Mouse (Mus musculus) ovary, postnatal 36 days (tissue): ENCODE data around the gene Pdzk1.

Experiments used
- DNase-seq: peaks from one replicate; pipeline ENCODE4 v3.0.0; 2022; ENCODE audit warnings: low spot score, mixed read lengths

Pdzk1 gene

DNA sequence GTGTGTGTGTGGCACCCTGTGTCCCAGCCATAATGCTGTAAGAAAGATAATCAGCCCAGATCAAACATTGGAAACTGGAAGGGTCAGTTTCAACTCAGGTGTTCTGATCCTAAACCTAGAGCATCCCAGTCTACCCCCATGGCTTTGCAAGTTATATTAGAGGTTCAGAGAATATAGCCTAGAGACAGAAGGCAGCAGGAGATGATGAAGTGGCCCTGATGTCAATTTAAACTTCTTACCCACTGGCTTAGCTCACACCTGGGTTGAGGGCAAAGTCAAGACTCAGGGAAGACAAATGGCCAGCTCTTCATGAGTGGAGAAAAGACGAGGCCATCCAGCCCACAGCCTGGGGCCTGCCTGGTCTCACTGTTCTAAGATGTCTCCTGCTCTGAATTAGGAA, at the start of gene Pdzk1, which contains the start of gene Cd160:
Pdzk1 (plus strand) TSS at position 301 of the 400 bp plus-strand sequence.
Cd160 (minus strand) TSS at position 368 of the 400 bp plus-strand sequence.
- no peak for DNase-seq

DNA sequence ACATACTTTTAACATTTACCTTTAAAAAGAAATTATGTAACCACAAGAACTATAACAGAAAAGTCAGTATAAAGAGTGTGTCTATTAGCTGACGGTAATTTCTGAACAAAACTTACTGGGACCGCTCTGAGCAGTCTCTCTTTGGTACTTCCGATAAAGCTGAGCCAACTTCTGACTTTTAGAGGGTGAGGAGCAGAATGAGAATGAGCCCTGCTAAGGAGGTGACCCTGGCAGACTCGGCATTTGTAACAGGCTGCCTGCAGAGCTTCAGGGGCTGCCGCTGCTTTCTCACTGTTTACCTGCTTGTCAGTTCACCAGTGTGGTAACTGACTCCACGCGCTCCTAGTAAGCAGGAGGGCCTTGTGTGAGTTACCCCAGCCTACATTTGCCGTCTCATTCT, 46.8 kb upstream of the Pdzk1 start:
- DNase-seq, result no peak

GRCm38 (mm10) chr3:96787784-96788183, 41.3 kb upstream of the Pdzk1 start:
- no peak for DNase-seq

GRCm38 (mm10) chr3:96788506-96788905, 40.6 kb upstream of the Pdzk1 start:
- no peak for DNase-seq

DNA sequence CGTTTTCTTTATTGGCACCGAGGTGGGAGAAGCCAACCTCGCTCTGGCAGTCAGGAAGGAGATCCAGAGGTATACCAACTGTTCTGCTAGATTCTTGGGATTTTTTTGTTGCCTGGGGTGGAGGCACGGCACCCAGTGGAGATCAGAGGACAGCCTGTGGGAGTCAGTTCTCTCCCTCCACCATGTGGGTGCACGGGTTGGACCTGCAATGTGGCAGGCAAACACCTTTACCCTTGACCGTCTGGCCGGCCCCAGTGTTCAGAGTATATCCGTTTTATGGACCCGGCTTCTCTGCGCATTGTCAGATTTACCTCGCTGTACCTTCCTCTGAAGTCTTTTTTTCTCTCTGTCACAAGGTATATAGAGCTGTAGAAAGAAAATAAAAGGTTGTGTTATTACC, 28.8 kb upstream of the Pdzk1 start:
- no peak for DNase-seq

DNA sequence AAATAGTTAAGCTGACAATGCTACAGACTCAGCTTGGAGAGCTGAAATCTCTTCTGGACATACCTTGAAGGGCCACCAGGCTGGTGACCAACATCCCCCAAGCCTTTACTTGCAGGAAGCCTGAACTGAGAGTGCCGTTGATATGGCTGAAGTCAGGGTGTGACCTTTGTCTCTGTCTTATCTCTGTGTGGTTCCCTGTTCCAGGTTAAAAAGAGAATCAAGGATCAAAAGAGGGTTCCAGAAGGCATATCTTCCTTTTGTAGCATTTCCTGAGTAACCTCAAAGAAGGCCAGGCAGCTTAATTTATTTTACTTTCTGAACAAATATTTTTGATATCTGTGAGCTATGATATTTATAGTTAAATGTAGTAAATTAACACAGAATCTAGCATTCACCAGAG, 26.9 kb upstream of the Pdzk1 start:
- no peak for DNase-seq

GRCm38 (mm10) chr3:96808136-96808535, 20.9 kb upstream of the Pdzk1 start:
- no peak for DNase-seq

DNA sequence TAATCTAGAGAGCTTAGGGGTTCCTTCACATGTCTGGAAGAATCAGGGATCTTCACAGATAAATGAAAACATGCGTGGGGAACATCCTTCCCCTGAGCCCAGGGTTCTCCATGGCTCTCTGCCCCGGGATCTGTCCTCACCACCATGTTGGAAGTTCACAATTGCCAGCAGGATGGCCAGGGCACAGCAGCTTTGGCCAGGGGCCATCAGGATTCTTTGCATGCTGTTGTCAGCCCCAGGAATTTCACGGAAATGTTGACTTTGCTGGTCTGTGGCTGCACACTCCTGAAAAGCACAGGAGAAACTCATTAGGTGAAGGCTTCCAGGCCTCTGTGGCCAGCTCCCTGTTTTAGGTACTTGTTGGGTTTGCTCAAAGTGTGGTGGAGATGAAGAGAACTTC, 20.4 kb upstream of the Pdzk1 start:
- DNase-seq, result no peak

DNA sequence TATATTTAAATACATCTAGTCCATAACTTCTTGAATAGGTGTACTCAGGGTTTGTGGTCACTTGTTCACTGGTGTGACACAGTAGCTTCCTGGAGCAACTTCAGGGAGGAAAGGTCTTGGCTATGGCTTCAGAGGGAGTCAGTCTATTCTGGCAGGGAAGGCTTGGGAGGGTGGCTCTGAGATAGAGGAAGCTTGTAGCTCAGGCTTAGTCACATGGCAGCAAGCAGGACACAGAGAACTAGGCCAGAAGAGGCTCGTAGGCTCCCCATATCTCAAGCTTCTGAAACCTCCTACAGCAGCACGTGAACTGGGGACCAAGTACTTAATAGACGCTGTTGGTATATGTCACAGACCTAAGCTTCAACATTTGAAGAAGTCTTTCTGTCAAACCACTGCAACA, 17.9 kb upstream of the Pdzk1 start:
- no peak for DNase-seq

GRCm38 (mm10) chr3:96812395-96813091, 16.5 kb upstream of the Pdzk1 start:
- peak; percentile 72 for DNase-seq

DNA sequence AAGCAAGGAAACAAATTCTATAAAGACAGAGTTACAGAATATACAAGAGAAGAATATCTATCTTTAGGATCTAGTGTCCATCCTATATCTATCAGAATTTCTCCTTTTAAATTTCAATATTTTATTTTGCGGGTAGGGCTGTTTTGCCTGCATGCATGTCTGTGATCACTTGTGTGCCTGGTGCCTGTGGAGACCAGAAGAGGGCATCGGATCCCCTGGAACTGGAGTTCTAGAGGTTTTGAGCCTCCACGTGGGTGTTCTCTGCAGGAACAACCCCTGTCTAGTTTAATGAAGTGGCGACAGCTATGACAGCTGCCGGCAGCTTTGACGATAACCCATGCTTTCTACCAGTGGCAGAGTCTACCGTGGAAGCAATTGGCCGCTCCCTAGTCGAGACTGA, 16.0 kb upstream of the Pdzk1 start:
- peak; percentile 32 for DNase-seq

DNA sequence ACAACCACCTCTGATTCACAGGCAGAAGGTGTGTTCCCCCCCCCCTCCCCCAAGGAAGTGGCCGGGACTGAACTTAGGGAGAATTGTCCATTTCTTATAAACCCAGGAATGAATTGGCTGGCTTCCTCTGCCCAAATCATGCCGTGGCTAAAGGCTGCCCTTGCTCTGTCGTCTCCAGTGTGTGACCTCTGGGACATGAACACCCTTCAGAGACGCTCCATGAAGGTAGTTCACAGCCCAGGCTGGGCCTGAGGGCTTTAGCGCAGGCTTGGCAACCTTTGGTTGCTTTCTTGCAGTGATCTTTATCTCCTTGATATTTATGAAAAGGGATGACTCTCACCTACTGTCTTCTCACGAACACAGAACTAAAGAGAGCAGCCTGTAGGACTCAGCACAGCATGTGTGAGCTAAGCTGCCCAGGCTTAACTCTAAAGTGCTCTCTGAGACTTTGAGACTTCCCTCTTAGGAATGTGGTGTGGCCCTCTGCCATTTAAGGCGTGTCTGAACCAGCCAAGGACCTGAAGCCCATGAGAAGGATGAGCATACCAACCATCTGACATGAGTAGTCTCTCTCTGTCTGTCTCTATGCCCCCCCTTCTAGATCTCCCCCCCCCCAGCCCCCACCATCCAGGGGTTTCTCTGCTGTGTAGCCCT, 15.4 kb upstream of the Pdzk1 start:
- DNase-seq, result no peak

- no peak for DNase-seq
Observed at GRCm38 (mm10) chr3:96814342-96814741, 14.7 kb upstream of the Pdzk1 start.

DNA sequence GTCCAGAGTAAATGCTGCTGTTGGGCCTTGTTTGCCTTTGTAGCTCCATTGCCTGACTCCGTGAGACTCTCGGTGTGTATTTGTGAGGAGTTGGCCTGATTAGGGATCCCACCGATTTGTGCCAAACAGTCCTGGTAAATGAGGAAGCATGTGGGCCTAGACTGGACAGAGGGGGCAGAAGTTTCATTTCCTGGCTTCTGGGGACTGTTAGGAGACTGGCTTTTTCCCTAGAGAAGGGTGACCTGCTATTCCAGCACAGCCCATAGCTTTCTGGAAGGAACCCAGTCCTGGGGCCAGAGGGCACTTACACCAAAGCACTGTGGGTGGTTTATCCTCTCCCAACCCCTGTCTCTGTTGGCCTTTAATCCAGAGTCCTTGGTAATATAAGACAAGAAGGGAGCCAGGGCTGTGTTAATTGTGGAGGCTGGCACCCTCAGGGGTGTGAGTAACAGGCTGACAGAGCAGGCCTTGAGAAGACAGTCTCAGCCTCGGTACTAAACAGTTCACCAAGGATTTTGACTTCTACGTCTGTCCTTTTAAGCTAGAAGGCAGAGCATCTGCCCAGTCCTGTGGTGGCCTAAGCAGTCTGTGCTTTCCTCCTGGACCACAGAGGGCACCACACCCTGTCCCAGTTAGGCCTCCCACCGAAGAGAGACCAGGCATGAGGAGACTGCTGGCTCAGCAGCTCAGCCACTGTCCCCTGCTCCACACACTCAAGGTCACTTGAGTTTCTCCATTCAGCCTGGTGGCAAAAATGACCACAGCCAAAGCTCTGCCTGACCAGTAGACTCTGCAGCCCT, 8.8 kb upstream of the Pdzk1 start:
- DNase-seq, result no peak

- no peak for DNase-seq
Observed at GRCm38 (mm10) chr3:96821581-96821980, 7.5 kb upstream of the Pdzk1 start.

DNA sequence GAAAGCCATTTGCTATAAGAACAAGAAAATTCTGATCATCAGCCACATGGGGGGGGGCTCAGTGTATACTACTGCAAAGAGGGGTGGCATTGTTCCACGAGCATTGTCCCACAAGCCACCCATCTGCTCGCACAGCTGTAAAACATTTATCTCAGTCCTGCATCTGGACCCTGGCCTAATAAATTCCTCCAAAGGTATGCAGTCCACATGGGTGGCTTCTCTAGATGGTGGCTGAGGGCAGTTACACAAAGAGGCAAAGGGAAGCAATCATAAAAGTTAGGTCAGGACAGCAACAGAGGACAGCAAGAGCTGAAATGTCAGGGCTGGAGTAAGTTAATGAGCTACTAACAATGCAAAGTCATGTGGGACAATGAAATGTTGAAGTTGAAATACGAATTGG, 5.4 kb upstream of the Pdzk1 start:
- no peak for DNase-seq

DNA sequence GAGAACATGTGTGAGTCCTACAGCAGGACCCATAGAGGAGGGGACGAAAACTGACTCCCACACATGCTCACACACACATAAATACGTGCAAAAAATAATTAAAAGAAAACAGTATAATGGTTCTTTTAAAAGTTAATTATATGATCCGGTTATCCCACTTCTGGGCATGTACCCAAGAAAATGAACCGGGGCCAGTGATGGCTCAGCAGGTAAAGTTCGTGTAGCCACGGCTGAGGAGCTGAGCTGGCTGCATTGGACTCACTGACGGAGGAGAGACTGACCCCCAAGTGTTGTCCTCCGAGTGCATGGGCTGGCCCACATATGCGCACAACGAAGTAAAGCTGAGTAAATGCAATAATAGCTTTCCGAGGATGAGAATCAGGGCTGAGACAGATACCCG, 4.5 kb upstream of the Pdzk1 start:
- no peak for DNase-seq

GRCm38 (mm10) chr3:96825261-96825660, 3.8 kb upstream of the Pdzk1 start:
- no peak for DNase-seq

DNA sequence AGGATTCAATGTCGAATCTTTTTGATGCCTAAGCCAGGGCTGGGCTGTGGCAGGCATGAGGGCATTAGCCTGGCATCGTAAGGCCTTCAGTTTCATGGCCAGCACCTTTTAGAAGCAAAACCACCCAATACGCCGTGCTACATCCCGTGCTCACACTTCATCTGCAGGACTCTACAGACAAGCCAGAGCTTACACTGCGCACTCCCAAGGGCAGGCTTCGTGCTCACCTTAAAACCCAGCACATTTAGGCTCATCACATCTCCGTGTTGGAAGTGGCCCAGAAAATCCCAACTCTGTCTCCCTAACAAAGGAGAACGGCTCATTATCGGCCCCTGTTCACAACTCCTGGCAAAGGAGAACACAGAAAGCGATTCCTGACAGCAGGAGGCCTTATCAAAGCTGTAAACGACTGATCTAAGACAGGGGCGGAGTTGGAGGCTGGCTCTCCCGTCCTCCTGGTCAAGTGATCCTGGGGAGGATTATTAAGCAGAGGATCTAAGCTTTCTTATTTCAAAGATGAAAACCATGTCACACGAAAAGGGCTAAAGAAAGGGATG, 698 bp upstream of the Pdzk1 start:
- DNase-seq, result no peak

DNA sequence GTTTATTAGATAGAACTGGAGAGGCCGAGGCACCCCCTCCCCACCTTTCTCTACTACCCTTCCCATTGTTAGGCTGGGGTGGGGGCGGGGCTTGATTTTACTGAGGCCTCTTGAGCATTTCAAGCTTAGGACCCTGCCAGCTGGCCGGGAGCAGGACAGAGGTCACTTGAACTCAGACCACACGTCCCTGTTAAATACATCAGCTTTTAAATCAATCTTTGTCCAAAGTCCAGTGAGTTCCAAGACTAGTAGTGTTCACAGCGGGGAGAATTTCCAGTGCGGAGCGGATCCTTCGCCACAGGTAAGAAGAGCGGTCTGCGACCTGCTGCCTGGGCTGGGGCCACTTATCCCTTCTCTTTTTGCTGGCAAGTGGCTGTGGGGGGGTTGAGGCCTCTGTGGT, 772 bp downstream of the Pdzk1 start:
- no peak for DNase-seq

GRCm38 (mm10) chr3:96832930-96833329, 3.8 kb downstream of the Pdzk1 start:
- no peak for DNase-seq

- DNase-seq, result no peak
Observed at GRCm38 (mm10) chr3:96834587-96835348, 5.7 kb downstream of the Pdzk1 start.
